Mouse (Mus musculus) forebrain, embryonic 13.5 days (tissue): Measurements from ENCODE around the gene Agpat1. TPM values are rescaled to one million over a fixed set of nuclear protein-coding genes. Genes with fewer than 3 reads are reported as not detected.

Source experiments
- ATAC-seq: fragments of 200-750 bp; cut with Nextera tagmentation; 2 replicates; pipeline ENCODE4 v1.8.0; 2017
- H3K27ac ChIP-seq: fragments of 300-500 bp; sonication (generic); 2 replicates; pipeline ENCODE4 v1.5.1; 2015; ENCODE audit warnings: inconsistent platforms, mild to moderate bottlenecking, moderate library complexity
- H3K27me3 ChIP-seq: fragments of 300-500 bp; sonication (generic); 2 replicates; pipeline ENCODE4 v1.6.1; 2015; ENCODE audit warnings: mild to moderate bottlenecking, inconsistent platforms
- H3K36me3 ChIP-seq: fragments of 300-500 bp; sonication (generic); 2 replicates; pipeline ENCODE4 v1.6.1; 2015; ENCODE audit warnings: mild to moderate bottlenecking, inconsistent platforms; ENCODE audit not compliant: poor library complexity, severe bottlenecking
- H3K4me1 ChIP-seq: fragments of 300-500 bp; sonication (generic); 2 replicates; pipeline ENCODE4 v1.6.1; 2015; ENCODE audit warnings: inconsistent platforms
- H3K4me2 ChIP-seq: fragments of 300-500 bp; sonication (generic); 2 replicates; pipeline ENCODE4 v1.6.1; 2015; ENCODE audit warnings: inconsistent platforms, mild to moderate bottlenecking, moderate library complexity
- H3K4me3 ChIP-seq: fragments of 300-500 bp; sonication (generic); 2 replicates; pipeline ENCODE4 v1.5.1; 2015; ENCODE audit warnings: mild to moderate bottlenecking, inconsistent platforms
- H3K9ac ChIP-seq: fragments of 300-500 bp; sonication (generic); 2 replicates; pipeline ENCODE4 v1.6.1; 2015; ENCODE audit warnings: mild to moderate bottlenecking, inconsistent platforms
- H3K9me3 ChIP-seq: fragments of 300-500 bp; sonication (generic); replicated peaks from 2 replicates; pipeline ENCODE4 v1.6.1; 2016; ENCODE audit warnings: inconsistent platforms
- WGBS: fragments of 180-500 bp; shearing (Covaris S2); methylation state at CpG from one replicate; pipeline ENCODE4 v1.1.7; 2015; 5-methylcytosine and 5-hydroxymethylcytosine counted together
- polyA plus RNA-seq: library from polyadenylated mRNA; unstranded; fragments of >200 nt; fragmentation: Nextera tagmentation; extraction: Ambion mirVana; gene quantifications from 2 replicates; pipeline ENCODE4 v1.2.1, GENCODE M21; 2015

The Agpat1 gene
- polyA plus RNA-seq, 1 experiment from 2014 or later, result 74.4 TPM

GRCm38 (mm10) chr17:34643944-34644343, 39.9 kb downstream of the Agpat1 start:
- ATAC-seq, result no peak
- 0 out of 2 replicates have a peak overlapping the region, but pooled peaks have one; percentile 37 for H3K27ac ChIP-seq
- 87% methylated on average over 10 of the region's 10 CpGs for WGBS
- no peaks in the 10 kb centered on the region for H3K9me3 ChIP-seq
- no peak overlapping the region for H3K4me2 ChIP-seq
- no peak overlapping the region for H3K9ac ChIP-seq
- no peak overlapping the region for H3K4me3 ChIP-seq
- H3K27me3 ChIP-seq, result no peaks in the 10 kb centered on the region
- H3K36me3 ChIP-seq, result peaks cover 6% of the 10 kb centered on the region
- H3K4me1 ChIP-seq, result peaks cover 43% of the 10 kb centered on the region

- peak within 1 kb of the TSS; percentile 76 for H3K27ac ChIP-seq
- H3K9ac ChIP-seq, result peak within 1 kb of the TSS; percentile 70
- H3K4me1 ChIP-seq, result peaks cover 43% of the 10 kb centered on the region
- WGBS, result under 1% methylated on average over 16 of the region's 16 CpGs
- H3K36me3 ChIP-seq, result peaks cover 13% of the 10 kb centered on the region
- peak; percentile 85 for ATAC-seq
- H3K4me3 ChIP-seq, result peak within 1 kb of the TSS; percentile 59
- peak within 1 kb of the TSS; percentile 70 for H3K4me2 ChIP-seq
- no peaks in the 10 kb centered on the region for H3K9me3 ChIP-seq
- no peaks in the 10 kb centered on the region for H3K27me3 ChIP-seq
Measured at GRCm38 (mm10) chr17:34644608-34645007, 40.5 kb downstream of the Agpat1 start, which contains the start of gene Fkbpl. Fkbpl (plus strand) TSS chr17:34644764.

GRCm38 (mm10) chr17:34645256-34645829, 41.3 kb downstream of the Agpat1 start:
- peak overlapping the region; percentile 59 for H3K4me3 ChIP-seq
- H3K4me1 ChIP-seq, result peaks cover 43% of the 10 kb centered on the region
- H3K27ac ChIP-seq, result peak overlapping the region; percentile 76; the same call in 1 of the 2 replicates
- ATAC-seq, result no peak
- H3K4me2 ChIP-seq, result peak overlapping the region; percentile 70
- H3K9me3 ChIP-seq, result no peaks in the 10 kb centered on the region
- WGBS, result 44% methylated on average over 10 of the region's 10 CpGs
- H3K36me3 ChIP-seq, result peaks cover 20% of the 10 kb centered on the region
- H3K27me3 ChIP-seq, result no peaks in the 10 kb centered on the region
- H3K9ac ChIP-seq, result peak overlapping the region; percentile 70

GRCm38 (mm10) chr17:34645831-34646511, 41.9 kb downstream of the Agpat1 start:
- Histone ChIP-seq H3K4me2 (peak overlapping the region; percentile 70), H3K9me3 (no peaks in the 10 kb centered on the region), H3K9ac (peak overlapping the region; percentile 70; the same call in 1 of the 2 replicates), H3K36me3 (peaks cover 26% of the 10 kb centered on the region), H3K4me3 (peak overlapping the region; percentile 11; the same call in 1 of the 2 replicates), H3K27me3 (no peaks in the 10 kb centered on the region), H3K27ac (no peak overlapping the region), H3K4me1 (peaks cover 37% of the 10 kb centered on the region)
- ATAC-seq, result no peak
- 89% methylated on average over 30 of the region's 30 CpGs for WGBS

GRCm38 (mm10) chr17:34646906-34647787, 43.1 kb downstream of the Agpat1 start, which contains the start of gene Atf6b:
Atf6b (plus strand) TSS chr17:34647146.
- Histone ChIP-seq H3K9me3 (no peaks in the 10 kb centered on the region), H3K4me3 (peak within 1 kb of the TSS; percentile 93), H3K27ac (peak within 1 kb of the TSS; percentile 60), H3K9ac (peak within 1 kb of the TSS; percentile 89), H3K27me3 (no peaks in the 10 kb centered on the region), H3K4me1 (peaks cover 31% of the 10 kb centered on the region), H3K36me3 (peaks cover 38% of the 10 kb centered on the region), H3K4me2 (peak within 1 kb of the TSS; percentile 91)
- WGBS, result 1% methylated on average over 66 of the region's 66 CpGs
- peak; percentile 97 for ATAC-seq

- H3K9ac ChIP-seq, result peak overlapping the region; percentile 89
- 85% methylated on average over 16 of the region's 16 CpGs for WGBS
Measured at GRCm38 (mm10) chr17:34648141-34648890, 44.3 kb downstream of the Agpat1 start.

GRCm38 (mm10) chr17:34649106-34649864, 45.2 kb downstream of the Agpat1 start:
- Histone ChIP-seq H3K9ac (no peak overlapping the region), H3K9me3 (no peaks in the 10 kb centered on the region), H3K27ac (no peak overlapping the region), H3K4me3 (no peak overlapping the region), H3K36me3 (peaks cover 59% of the 10 kb centered on the region), H3K27me3 (no peaks in the 10 kb centered on the region), H3K4me2 (no peak overlapping the region), H3K4me1 (peaks cover 31% of the 10 kb centered on the region)
- no peak for ATAC-seq
- 91% methylated on average over 18 of the region's 18 CpGs for WGBS

More at GRCm38 (mm10) chr17:34648141-34648890, 44.3 kb downstream of the Agpat1 start:
- ATAC-seq, result no peak
- Histone ChIP-seq H3K4me2 (peak overlapping the region; percentile 91), H3K4me1 (peaks cover 31% of the 10 kb centered on the region), H3K36me3 (peaks cover 50% of the 10 kb centered on the region), H3K27me3 (no peaks in the 10 kb centered on the region), H3K4me3 (peak overlapping the region; percentile 93), H3K9me3 (no peaks in the 10 kb centered on the region), H3K27ac (no peak overlapping the region)

GRCm38 (mm10) chr17:34650781-34651180, 46.7 kb downstream of the Agpat1 start:
- H3K9me3 ChIP-seq, result no peaks in the 10 kb centered on the region
- H3K4me3 ChIP-seq, result no peak overlapping the region
- peaks cover 21% of the 10 kb centered on the region for H3K4me1 ChIP-seq
- H3K36me3 ChIP-seq, result peaks cover 70% of the 10 kb centered on the region
- ATAC-seq, result no peak
- H3K27ac ChIP-seq, result no peak overlapping the region
- H3K9ac ChIP-seq, result peak overlapping the region; percentile 21; the same call in 1 of the 2 replicates
- no peak overlapping the region for H3K4me2 ChIP-seq
- WGBS, result 92% methylated on average over 14 of the region's 14 CpGs
- H3K27me3 ChIP-seq, result no peaks in the 10 kb centered on the region

- Histone ChIP-seq H3K4me3 (no peak overlapping the region), H3K4me2 (no peak overlapping the region), H3K4me1 (peaks cover 13% of the 10 kb centered on the region), H3K9ac (no peak overlapping the region), H3K27ac (no peak overlapping the region), H3K36me3 (peaks cover 70% of the 10 kb centered on the region), H3K27me3 (no peaks in the 10 kb centered on the region), H3K9me3 (no peaks in the 10 kb centered on the region)
- WGBS, result 46% methylated on average over 19 of the region's 19 CpGs
- no peak for ATAC-seq
Measured at GRCm38 (mm10) chr17:34651507-34652221, 47.6 kb downstream of the Agpat1 start.

GRCm38 (mm10) chr17:34652546-34652945, 48.5 kb downstream of the Agpat1 start:
- Histone ChIP-seq H3K36me3 (peaks cover 70% of the 10 kb centered on the region), H3K4me3 (no peak overlapping the region), H3K4me2 (no peak overlapping the region), H3K4me1 (peaks cover 12% of the 10 kb centered on the region), H3K9me3 (no peaks in the 10 kb centered on the region), H3K27ac (no peak overlapping the region), H3K9ac (no peak overlapping the region), H3K27me3 (no peaks in the 10 kb centered on the region)
- ATAC-seq, result no peak
- WGBS, result 94% methylated on average over 10 of the region's 10 CpGs
